Mouse (Mus musculus): ENCODE results near the gene Bcl9l. TPM values are rescaled to one million over a fixed set of nuclear protein-coding genes. Genes with fewer than 3 reads are reported as not detected.

The Bcl9l gene
- total RNA-seq, 2 experiments from 2014 or later: 0.77 to 2.8 TPM

DNA sequence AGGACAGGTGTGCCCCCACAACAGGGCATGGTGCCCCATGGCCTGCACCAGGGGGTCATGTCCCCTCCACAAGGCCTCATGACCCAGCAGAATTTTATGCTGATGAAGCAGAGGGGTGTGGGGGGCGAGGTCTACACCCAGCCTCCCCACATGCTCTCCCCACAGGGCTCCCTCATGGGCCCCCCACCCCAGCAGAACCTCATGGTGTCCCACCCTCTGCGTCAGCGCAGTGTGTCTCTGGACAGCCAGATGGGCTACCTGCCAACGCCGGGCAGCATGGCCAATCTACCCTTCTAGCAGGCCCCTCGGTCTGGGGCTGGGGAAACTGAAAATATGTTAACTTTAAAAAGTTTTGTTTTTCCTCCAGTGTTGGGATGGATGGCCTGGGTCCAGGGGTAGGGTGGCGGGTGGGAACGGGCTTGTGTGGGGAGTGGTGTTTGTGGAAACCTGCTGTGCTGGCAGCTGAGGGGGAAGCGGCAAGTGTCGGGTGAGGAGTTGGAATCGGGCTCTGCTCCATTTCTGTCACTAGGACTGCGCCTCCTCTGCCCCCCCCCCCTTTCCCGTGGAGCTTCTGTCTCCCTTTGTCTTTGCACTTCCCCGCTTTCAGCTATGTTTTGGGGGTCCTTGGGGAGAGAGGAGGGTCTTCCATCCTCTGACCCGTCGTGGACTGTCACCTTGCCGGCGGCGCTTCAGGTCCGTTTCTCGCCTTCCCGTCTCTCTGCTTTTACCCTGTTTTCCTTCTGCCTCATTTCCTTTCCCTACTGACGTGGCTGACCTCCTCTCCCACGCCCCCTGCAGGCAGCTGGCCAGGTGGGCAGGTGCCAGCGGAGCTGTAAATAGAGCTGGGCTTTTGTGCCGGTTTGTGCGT is 27.1 kb downstream of the Bcl9l start:
- ATAC-seq (replicated peaks; ENCODE audit: low FRiP score, poor library complexity, severe bottlenecking): peak; percentile 72

DNA sequence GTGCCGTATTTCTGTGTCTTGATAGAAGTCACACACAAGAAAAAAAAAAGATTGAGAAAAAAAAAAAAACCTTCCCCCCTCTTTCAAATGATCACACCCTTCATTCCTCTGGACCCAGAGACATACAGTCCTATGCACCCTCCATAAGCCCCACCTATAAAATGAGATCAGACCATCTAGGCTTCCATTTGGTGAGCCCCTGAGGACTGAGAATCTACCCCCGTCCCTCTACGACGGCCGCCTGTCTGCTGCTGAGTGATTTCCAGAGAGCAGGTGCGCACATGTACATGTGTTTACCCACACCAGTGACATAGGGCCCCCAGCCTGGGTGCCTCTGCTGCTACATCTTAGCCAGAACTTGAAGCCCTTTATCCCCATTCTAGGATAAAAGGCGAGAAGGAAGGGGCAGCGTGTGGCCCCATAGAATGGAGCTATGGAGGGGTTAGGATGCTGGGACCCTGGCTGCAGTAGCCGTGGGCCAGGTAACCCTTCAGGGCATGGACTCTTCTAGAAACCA is 27.8 kb downstream of the Bcl9l start:
- 0 out of 2 replicates have a peak, but pooled peaks have one; percentile 6 for ATAC-seq (replicated peaks; ENCODE audit: low FRiP score, poor library complexity, severe bottlenecking)

GRCm38 (mm10) chr9:44510872-44511601 is 28.4 kb downstream of the Bcl9l start:
- no peak for ATAC-seq (replicated peaks; ENCODE audit: low FRiP score, poor library complexity, severe bottlenecking)

GRCm38 (mm10) chr9:44511935-44512716 is 29.5 kb downstream of the Bcl9l start:
- ATAC-seq (replicated peaks; ENCODE audit: low FRiP score, poor library complexity, severe bottlenecking): no peak

DNA sequence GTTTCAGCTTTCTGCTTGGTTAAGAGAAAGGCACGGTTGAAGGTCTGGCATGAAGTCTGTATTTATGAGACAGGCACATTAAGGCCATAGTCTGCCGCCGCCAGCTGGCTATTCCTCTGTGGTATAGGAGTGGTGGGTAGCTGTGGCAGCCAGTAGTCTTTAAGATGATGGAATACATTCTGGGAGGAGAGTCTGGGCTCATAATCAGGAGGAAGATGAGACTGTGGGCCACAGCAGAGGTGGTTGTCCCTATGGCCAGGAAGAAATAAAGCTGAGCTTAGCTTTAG is 30.0 kb downstream of the Bcl9l start:
- ATAC-seq (replicated peaks; ENCODE audit: low FRiP score, poor library complexity, severe bottlenecking): no peak

GRCm38 (mm10) chr9:44513121-44513520 is 30.5 kb downstream of the Bcl9l start:
- ATAC-seq (replicated peaks; ENCODE audit: low FRiP score, poor library complexity, severe bottlenecking): no peak

GRCm38 (mm10) chr9:44513610-44514009 is 31.0 kb downstream of the Bcl9l start:
- no peak for ATAC-seq (replicated peaks; ENCODE audit: low FRiP score, poor library complexity, severe bottlenecking)

DNA sequence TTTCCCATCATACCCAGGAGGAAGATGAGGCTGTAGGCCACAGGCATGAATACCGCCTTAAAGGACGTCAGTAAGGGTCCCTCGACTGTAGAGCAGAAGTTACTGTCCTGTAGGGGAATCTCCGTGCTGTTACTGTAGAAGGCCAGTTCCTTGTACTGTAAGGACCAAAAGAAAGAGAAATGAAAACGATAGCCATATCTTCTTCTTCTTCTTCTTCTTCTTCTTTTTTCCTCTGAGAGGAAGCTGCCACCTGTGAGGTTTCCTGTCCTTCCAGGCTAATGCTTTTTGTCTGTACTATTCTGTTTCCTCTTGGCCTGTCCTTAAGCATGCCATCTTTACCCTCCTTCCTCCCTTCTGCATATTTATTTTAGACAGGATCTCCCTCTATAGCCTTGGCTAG is 31.5 kb downstream of the Bcl9l start:
- no peak for ATAC-seq (replicated peaks; ENCODE audit: low FRiP score, poor library complexity, severe bottlenecking)

DNA sequence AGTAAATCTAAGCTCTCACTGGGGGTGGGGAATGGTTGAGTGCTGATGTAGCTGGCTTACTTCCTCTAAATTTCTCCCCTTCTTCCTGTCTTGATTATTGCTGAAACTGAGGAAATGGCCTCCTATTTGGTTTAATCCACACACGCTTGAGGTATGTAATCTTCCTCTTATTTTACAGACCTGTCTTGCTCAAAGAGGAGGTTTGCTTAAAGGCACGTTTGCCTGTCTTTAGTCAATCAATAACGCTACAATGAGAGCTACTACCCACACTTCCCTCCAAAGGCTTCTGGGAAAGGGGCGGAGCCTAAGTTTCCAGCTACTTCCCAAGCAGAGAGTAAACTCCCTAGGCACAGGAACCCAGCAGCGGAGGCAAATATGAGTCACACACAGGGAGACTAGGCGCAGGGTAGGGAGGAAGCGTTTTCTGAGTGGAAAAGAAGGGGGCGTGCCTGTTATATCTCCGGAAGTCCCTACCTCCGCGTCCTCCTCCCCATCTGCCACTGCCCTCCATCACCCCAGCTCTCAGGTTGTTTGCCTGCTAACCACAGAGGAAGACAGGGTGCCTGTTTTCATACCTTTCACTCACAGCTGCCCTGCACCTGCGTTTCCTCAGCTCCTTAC is 32.6 kb downstream of the Bcl9l start:
- ATAC-seq (replicated peaks; ENCODE audit: low FRiP score, poor library complexity, severe bottlenecking): peak; percentile 49

DNA sequence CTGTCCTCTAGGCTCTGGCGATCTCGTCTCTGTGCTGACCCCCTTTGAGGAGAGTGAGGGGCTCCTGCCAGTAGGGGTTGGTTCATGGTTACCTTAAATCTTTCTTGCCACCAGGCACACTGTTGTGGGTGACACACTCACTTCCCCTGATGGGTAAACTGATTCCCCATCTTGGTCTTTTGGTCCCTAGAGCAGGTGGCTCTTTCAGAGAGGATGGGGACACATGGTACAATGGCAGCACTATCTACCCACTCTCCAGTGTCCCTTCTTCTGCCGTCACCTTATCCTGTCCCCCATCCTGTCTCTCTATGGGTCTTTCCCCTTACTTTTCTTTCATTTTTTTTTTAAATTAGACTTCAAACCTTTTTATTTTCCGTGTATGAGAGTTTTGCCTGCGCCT is 33.3 kb downstream of the Bcl9l start:
- no peak for ATAC-seq (replicated peaks; ENCODE audit: low FRiP score, poor library complexity, severe bottlenecking)

GRCm38 (mm10) chr9:44517368-44517767 is 34.7 kb downstream of the Bcl9l start:
- no peak for ATAC-seq (replicated peaks; ENCODE audit: low FRiP score, poor library complexity, severe bottlenecking)

DNA sequence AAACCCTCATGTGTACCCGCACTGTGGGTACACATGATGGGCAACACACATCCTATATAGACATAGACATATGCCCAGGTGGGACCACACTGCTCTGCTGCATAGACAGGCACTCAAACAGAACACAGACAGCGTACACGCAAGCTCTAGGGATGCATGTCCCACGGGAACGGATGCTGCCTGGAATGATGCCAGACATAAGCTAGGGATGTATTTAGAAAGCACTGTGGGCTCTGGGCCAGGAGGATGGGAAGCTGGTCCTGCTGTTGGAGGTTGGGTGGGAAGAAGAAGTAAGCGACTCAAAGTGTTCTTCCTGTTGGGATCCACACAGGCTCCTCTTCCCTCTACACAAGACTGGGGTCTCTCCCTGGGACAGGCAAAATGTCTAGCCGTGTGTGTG is 35.4 kb downstream of the Bcl9l start:
- no peak for ATAC-seq (replicated peaks; ENCODE audit: low FRiP score, poor library complexity, severe bottlenecking)

GRCm38 (mm10) chr9:44521927-44522326 is 39.3 kb downstream of the Bcl9l start:
- ATAC-seq (replicated peaks; ENCODE audit: low FRiP score, poor library complexity, severe bottlenecking): no peak

DNA sequence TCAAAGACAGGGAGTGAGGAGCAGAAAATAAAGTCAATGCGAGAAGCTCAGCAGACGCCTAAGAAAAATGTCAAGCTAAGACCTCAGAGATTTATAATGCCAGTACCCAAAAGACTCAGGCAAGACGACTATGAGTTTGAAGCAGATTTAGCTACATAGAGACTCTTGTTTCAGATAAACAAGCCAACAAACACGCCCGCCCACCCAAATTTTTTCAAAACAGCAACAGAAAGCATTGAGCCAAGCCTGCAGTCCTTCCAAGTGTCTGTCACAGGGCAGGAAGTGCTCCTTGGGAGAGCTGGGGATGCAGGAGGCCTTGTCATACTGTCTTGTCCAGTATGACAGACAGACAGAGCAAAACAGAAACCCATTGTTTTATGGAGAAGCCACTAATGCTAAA is 41.1 kb downstream of the Bcl9l start:
- ATAC-seq (replicated peaks; ENCODE audit: low FRiP score, poor library complexity, severe bottlenecking): no peak

- no peak for ATAC-seq (replicated peaks; ENCODE audit: low FRiP score, poor library complexity, severe bottlenecking)
Measured at GRCm38 (mm10) chr9:44524235-44524826, 41.7 kb downstream of the Bcl9l start.

GRCm38 (mm10) chr9:44525001-44525400 is 42.4 kb downstream of the Bcl9l start:
- no peak for ATAC-seq (replicated peaks; ENCODE audit: low FRiP score, poor library complexity, severe bottlenecking)

- ATAC-seq (replicated peaks; ENCODE audit: low FRiP score, poor library complexity, severe bottlenecking): no peak
Measured at GRCm38 (mm10) chr9:44525589-44525988, 43.0 kb downstream of the Bcl9l start.

DNA sequence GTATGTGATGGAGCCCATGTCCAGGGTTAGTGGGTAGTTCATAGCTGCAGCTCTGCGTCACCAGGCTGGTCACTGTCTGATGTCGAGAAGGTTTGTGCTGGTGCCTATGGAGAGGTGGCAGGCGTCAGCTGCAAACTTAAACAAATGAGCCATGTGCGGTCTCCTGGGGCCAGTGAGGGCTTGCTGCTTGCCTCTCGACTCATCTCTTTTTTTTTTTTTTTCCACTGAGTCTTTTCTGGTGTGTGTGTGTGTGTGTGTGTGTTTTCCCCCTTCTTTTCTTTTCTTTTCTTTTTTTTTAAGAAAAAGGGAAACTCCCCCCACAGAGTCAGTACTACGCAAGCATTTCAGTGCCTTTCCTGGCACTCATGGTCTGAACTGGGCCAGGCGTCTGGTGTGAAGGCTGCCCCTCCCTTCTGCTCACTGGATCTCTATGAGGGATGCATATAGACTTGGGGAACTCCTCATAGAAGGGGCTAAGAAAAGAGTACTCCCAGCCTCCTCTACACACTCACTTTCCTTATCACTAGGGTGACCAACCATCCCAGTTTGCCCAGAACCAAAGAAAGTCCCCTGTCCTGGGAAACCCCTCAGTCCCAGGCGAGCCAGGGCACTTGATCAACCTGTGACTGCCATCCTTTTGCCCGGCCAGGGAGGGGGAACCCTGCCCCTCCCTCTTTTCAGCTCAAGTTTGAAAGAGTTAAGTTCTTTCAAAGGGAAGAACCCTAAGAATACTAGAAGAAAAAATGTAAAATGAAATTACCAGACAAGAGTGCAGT is 43.9 kb downstream of the Bcl9l start:
- ATAC-seq (replicated peaks; ENCODE audit: low FRiP score, poor library complexity, severe bottlenecking): no peak

DNA sequence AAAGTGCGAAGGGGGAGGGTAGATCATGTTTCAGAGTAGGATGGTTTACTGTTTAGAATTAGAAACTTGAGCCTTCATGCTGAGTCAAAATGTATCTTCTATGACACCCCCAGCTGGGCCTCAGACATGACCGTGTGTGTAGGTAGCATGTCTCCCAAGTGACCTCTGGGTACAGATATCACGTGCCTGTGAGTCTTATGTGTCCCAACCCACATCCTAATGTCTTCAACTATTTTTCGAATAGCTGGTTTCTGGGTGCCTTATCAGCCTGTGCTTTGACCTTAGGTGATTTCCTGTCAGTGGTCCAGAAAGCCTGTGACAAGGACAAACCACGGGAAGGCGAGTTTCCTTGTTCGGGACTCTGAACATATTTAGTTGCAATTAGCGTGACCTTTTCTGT is 45.7 kb downstream of the Bcl9l start:
- ATAC-seq (replicated peaks; ENCODE audit: low FRiP score, poor library complexity, severe bottlenecking): no peak
